Mouse (Mus musculus) activated CD4-positive, CD25-positive, alpha-beta regulatory T cell, adult 4 months (primary cell): ENCODE data around the gene Mob3a. TPM values are rescaled to one million over a fixed set of nuclear protein-coding genes. Genes with fewer than 3 reads are reported as not detected.

Experiments
- ATAC-seq: one replicate; pipeline ENCODE4 v1.8.0; 2017
- polyA plus RNA-seq, 2 experiments: library from polyadenylated mRNA; unstranded; fragments of 100-300 nt; shearing (Covaris generic); gene quantifications; one replicate each; pipeline ENCODE4 v1.2.1; 2017

The Mob3a gene
- polyA plus RNA-seq, 2 experiments from 2014 or later: 212 to 221 TPM

GRCm38 (mm10) chr10:80698605-80699004, 3.2 kb downstream of the Mob3a start:
- ATAC-seq: no peak

GRCm38 (mm10) chr10:80697812-80698211, 4.0 kb downstream of the Mob3a start:
- no peak for ATAC-seq

GRCm38 (mm10) chr10:80697393-80697787, 4.4 kb downstream of the Mob3a start:
- ATAC-seq: no peak

GRCm38 (mm10) chr10:80696502-80697392, 5.0 kb downstream of the Mob3a start:
- ATAC-seq: no peak

- ATAC-seq: no peak
Observed at GRCm38 (mm10) chr10:80695801-80696501, 5.8 kb downstream of the Mob3a start.

- peak; percentile 85 for ATAC-seq
Observed at GRCm38 (mm10) chr10:80695186-80695585, 6.6 kb downstream of the Mob3a start.

- no peak for ATAC-seq
Observed at GRCm38 (mm10) chr10:80694159-80694938, 7.4 kb downstream of the Mob3a start.

- ATAC-seq: no peak
Observed at GRCm38 (mm10) chr10:80693401-80694045, 8.3 kb downstream of the Mob3a start.

GRCm38 (mm10) chr10:80692249-80693165, 9.3 kb downstream of the Mob3a start:
- ATAC-seq: no peak

GRCm38 (mm10) chr10:80687850-80688249, 13.9 kb downstream of the Mob3a start:
- peak; percentile 34 for ATAC-seq

- ATAC-seq: no peak
Observed at GRCm38 (mm10) chr10:80686617-80687016, 15.2 kb downstream of the Mob3a start.

- no peak for ATAC-seq
Observed at GRCm38 (mm10) chr10:80684984-80685383, 16.8 kb downstream of the Mob3a start.

GRCm38 (mm10) chr10:80684214-80684613, 17.6 kb downstream of the Mob3a start:
- peak; percentile 58 for ATAC-seq

GRCm38 (mm10) chr10:80683647-80684046, 18.1 kb downstream of the Mob3a start:
- no peak for ATAC-seq

- peak; percentile 48 for ATAC-seq
Observed at GRCm38 (mm10) chr10:80682003-80682402, 19.8 kb downstream of the Mob3a start.

- ATAC-seq: no peak
Observed at GRCm38 (mm10) chr10:80680260-80680696, 21.5 kb downstream of the Mob3a start.

- ATAC-seq: no peak
Observed at GRCm38 (mm10) chr10:80679556-80680259, 22.1 kb downstream of the Mob3a start.

GRCm38 (mm10) chr10:80678601-80679377, 23.0 kb downstream of the Mob3a start:
- ATAC-seq: no peak

GRCm38 (mm10) chr10:80677942-80678436, 23.8 kb downstream of the Mob3a start, which contains the start of gene Mknk2:
TSS of gene Mknk2 (minus strand) at chr10:80678112.
- peak; percentile 45 for ATAC-seq
